Mouse (Mus musculus) lung, embryonic 14.5 days (tissue): ENCODE results near the gene Angptl3. TPM values are rescaled to one million over a fixed set of nuclear protein-coding genes. Genes with fewer than 3 reads are reported as not detected.
A peak's percentile ranks its signal among the peaks of the same experiment; 100 is the strongest.

Source experiments
- ATAC-seq: fragments of 200-750 bp; cut with Nextera tagmentation; 2 replicates; pipeline ENCODE4 v1.8.0; 2017; ENCODE audit warnings: mild to moderate bottlenecking, moderate TSS enrichment, moderate library complexity; ENCODE audit not compliant: insufficient read depth
- DNase-seq: peaks from one replicate; pipeline ENCODE4 v3.0.0-alpha.2; 2015
- H3K27ac ChIP-seq: fragments of 300-500 bp; sonication (generic); 2 replicates; pipeline ENCODE4 v1.5.1; 2014; ENCODE audit warnings: low read depth, mild to moderate bottlenecking, moderate library complexity
- H3K27me3 ChIP-seq: fragments of 300-500 bp; sonication (generic); 2 replicates; pipeline ENCODE4 v1.6.1; 2014; ENCODE audit warnings: low read length, control low read depth; ENCODE audit not compliant: insufficient read depth
- H3K36me3 ChIP-seq: fragments of 300-500 bp; sonication (generic); 2 replicates; pipeline ENCODE4 v1.6.1; 2014; ENCODE audit warnings: control low read depth; ENCODE audit not compliant: insufficient read depth
- H3K4me1 ChIP-seq: fragments of 300-500 bp; sonication (generic); 2 replicates; pipeline ENCODE4 v1.6.1; 2014; ENCODE audit warnings: antibody characterized with exemption, control low read depth; ENCODE audit not compliant: insufficient read depth
- H3K4me2 ChIP-seq: fragments of 300-500 bp; sonication (generic); 2 replicates; pipeline ENCODE4 v1.6.1; 2014; ENCODE audit warnings: mild to moderate bottlenecking
- H3K4me3 ChIP-seq: fragments of 300-500 bp; sonication (generic); 2 replicates; pipeline ENCODE4 v1.5.1; 2014; ENCODE audit warnings: low read depth, low read length
- H3K9ac ChIP-seq: fragments of 300-500 bp; sonication (generic); 2 replicates; pipeline ENCODE4 v1.6.1; 2014
- H3K9me3 ChIP-seq: fragments of 300-500 bp; sonication (generic); 2 replicates; pipeline ENCODE4 v1.6.1; 2016; ENCODE audit warnings: low read depth, low read length, control low read depth
- CTCF ChIP-seq: IDR thresholded peaks from 2 replicates; pipeline ENCODE4 v1.5.1; 2016; ENCODE audit warnings: antibody characterized with exemption, low read depth
- WGBS: fragments of 180-500 bp; shearing (Covaris S2); extraction: QIAGEN DNeasy Blood & Tissue Kit; methylation state at CpG from one replicate; pipeline ENCODE4 v1.1.7; 2014; 5-methylcytosine and 5-hydroxymethylcytosine counted together
- polyA plus RNA-seq: library from polyadenylated mRNA; unstranded; fragments of >200 nt; fragmentation: Nextera tagmentation; extraction: Ambion mirVana; gene quantifications from 2 replicates; pipeline ENCODE4 v1.2.1, GENCODE M21; 2014

Gene Angptl3
- 1.1 and 1.7 TPM in 2 replicates for polyA plus RNA-seq

GRCm38 (mm10) chr4:99030686-99031085 lies at the start of gene Angptl3:
Gene Angptl3 (plus strand): TSS chr4:99030954.
- ATAC-seq (no peak), DNase-seq (peak; percentile 24)
- H3K4me1 ChIP-seq, result no peaks in the 10 kb centered on the region
- TF ChIP-seq CTCF, result no peak
- H3K4me2 ChIP-seq, result no peak within 1 kb of the TSS
- no peak within 1 kb of the TSS for H3K9ac ChIP-seq
- no peak within 1 kb of the TSS for H3K4me3 ChIP-seq
- no peaks in the 10 kb centered on the region for H3K27me3 ChIP-seq
- no peaks in the 10 kb centered on the region for H3K9me3 ChIP-seq
- WGBS, result 62% methylated on average over 2 of the region's 2 CpGs
- no peak within 1 kb of the TSS for H3K27ac ChIP-seq
- H3K36me3 ChIP-seq, result 0 out of 2 replicates have a peak, but pooled peaks cover 2% of the 10 kb centered on the region

GRCm38 (mm10) chr4:98984701-98985100 lies 46.1 kb upstream of the Angptl3 start:
- no peak for TF ChIP-seq CTCF
- H3K27ac ChIP-seq, result no peak overlapping the region

GRCm38 (mm10) chr4:98993491-98993890 lies 37.3 kb upstream of the Angptl3 start:
- no peaks in the 10 kb centered on the region for H3K9me3 ChIP-seq

More at GRCm38 (mm10) chr4:98984701-98985100, 46.1 kb upstream of the Angptl3 start:
- H3K9ac ChIP-seq, result no peak overlapping the region
- H3K4me1 ChIP-seq, result no peaks in the 10 kb centered on the region
- peaks cover 59% of the 10 kb centered on the region for H3K36me3 ChIP-seq
- H3K9me3 ChIP-seq, result no peaks in the 10 kb centered on the region
- DNase-seq, result peak; percentile 40
- no peak overlapping the region for H3K4me3 ChIP-seq
- no peak for ATAC-seq
- no peak overlapping the region for H3K4me2 ChIP-seq
- 76% methylated on average over 8 of the region's 8 CpGs for WGBS
- no peaks in the 10 kb centered on the region for H3K27me3 ChIP-seq

GRCm38 (mm10) chr4:99005574-99005973 lies 25.2 kb upstream of the Angptl3 start:
- 89% methylated on average over 2 of the region's 2 CpGs for WGBS
- H3K9me3 ChIP-seq, result no peaks in the 10 kb centered on the region
- no peaks in the 10 kb centered on the region for H3K4me1 ChIP-seq
- no peak overlapping the region for H3K4me2 ChIP-seq
- peaks cover 29% of the 10 kb centered on the region for H3K36me3 ChIP-seq
- no peak for ATAC-seq
- DNase-seq, result no peak
- no peaks in the 10 kb centered on the region for H3K27me3 ChIP-seq
- no peak overlapping the region for H3K27ac ChIP-seq
- no peak overlapping the region for H3K4me3 ChIP-seq
- H3K9ac ChIP-seq, result no peak overlapping the region
- no peak for TF ChIP-seq CTCF

More at GRCm38 (mm10) chr4:98993491-98993890, 37.3 kb upstream of the Angptl3 start:
- H3K36me3 ChIP-seq, result peaks cover 35% of the 10 kb centered on the region
- no peaks in the 10 kb centered on the region for H3K27me3 ChIP-seq
- 67% methylated on average over 4 of the region's 4 CpGs for WGBS
- no peak overlapping the region for H3K4me3 ChIP-seq
- 0 out of 2 replicates have a peak overlapping the region, but pooled peaks have one; percentile 22 for H3K27ac ChIP-seq
- H3K4me2 ChIP-seq, result no peak overlapping the region
- ATAC-seq, result peak; percentile 52; the same call in 1 of the 2 replicates
- no peaks in the 10 kb centered on the region for H3K4me1 ChIP-seq
- DNase-seq, result no peak
- no peak overlapping the region for H3K9ac ChIP-seq
- TF ChIP-seq CTCF, result no peak

GRCm38 (mm10) chr4:99006319-99006718 lies 24.4 kb upstream of the Angptl3 start:
- H3K36me3 ChIP-seq, result peaks cover 36% of the 10 kb centered on the region
- no peak overlapping the region for H3K27ac ChIP-seq
- no peak overlapping the region for H3K4me3 ChIP-seq
- no peaks in the 10 kb centered on the region for H3K4me1 ChIP-seq
- no peak overlapping the region for H3K9ac ChIP-seq
- no peaks in the 10 kb centered on the region for H3K9me3 ChIP-seq
- WGBS, result 66% methylated on average over 2 of the region's 2 CpGs
- no peak for TF ChIP-seq CTCF
- ATAC-seq (no peak), DNase-seq (no peak)
- no peaks in the 10 kb centered on the region for H3K27me3 ChIP-seq
- no peak overlapping the region for H3K4me2 ChIP-seq

- no peak for TF ChIP-seq CTCF
- Histone ChIP-seq H3K27me3 (no peaks in the 10 kb centered on the region), H3K27ac (no peak overlapping the region), H3K36me3 (peaks cover 51% of the 10 kb centered on the region), H3K9me3 (no peaks in the 10 kb centered on the region), H3K4me3 (no peak overlapping the region), H3K4me1 (no peaks in the 10 kb centered on the region), H3K4me2 (no peak overlapping the region), H3K9ac (no peak overlapping the region)
- DNase-seq, result no peak
- 86% methylated on average over 4 of the region's 4 CpGs for WGBS
- no peak for ATAC-seq
Observed at GRCm38 (mm10) chr4:99011039-99011438, 19.7 kb upstream of the Angptl3 start.

- Histone ChIP-seq H3K4me3 (no peak overlapping the region), H3K36me3 (peaks cover 27% of the 10 kb centered on the region), H3K27ac (no peak overlapping the region), H3K27me3 (no peaks in the 10 kb centered on the region), H3K4me2 (no peak overlapping the region), H3K9ac (no peak overlapping the region), H3K9me3 (no peaks in the 10 kb centered on the region), H3K4me1 (no peaks in the 10 kb centered on the region)
- 90% methylated on average over 8 of the region's 8 CpGs for WGBS
- TF ChIP-seq CTCF, result no peak
- no peak for DNase-seq
- no peak for ATAC-seq
Observed at GRCm38 (mm10) chr4:99022221-99022620, 8.5 kb upstream of the Angptl3 start.
